Mouse (Mus musculus): ENCODE measurements around the gene Tra2b. TPM values are rescaled to one million over a fixed set of nuclear protein-coding genes. Genes with fewer than 3 reads are reported as not detected.
A peak's percentile ranks its signal among the peaks of the same experiment; 100 is the strongest.
"Not testable (repeated sequence)": the region's sequence is repeated elsewhere in the genome, so short reads cannot be mapped to it uniquely, and the experiment has no call there.

Gene Tra2b
- total and polyA plus RNA-seq, 3 experiments = 216 to 405 (median 272) TPM

GRCm38 (mm10) chr16:22302606-22303005 is 36.8 kb upstream of the Tra2b start (continued):
- TF ChIP-seq UBTF (IDR thresholded peaks at IDR 0.05; ENCODE audit: low read depth, low read length) (no peak), CHD1 (IDR thresholded peaks at IDR 0.05; ENCODE audit: low read depth, low read length) (no peak), USF1 (IDR thresholded peaks at IDR 0.05; ENCODE audit: low read depth, low read length) (no peak), ELF1 (IDR thresholded peaks at IDR 0.05; ENCODE audit: low read depth, low read length) (no peak), MAX (IDR thresholded peaks at IDR 0.05; ENCODE audit: low read length) (no peak), CTCF (conservative IDR thresholded peaks at IDR 0.05 in 1 of 2, IDR thresholded peaks at IDR 0.05 in 1 of 2; ENCODE audit: low read depth in 2 of 2, low read length in 2 of 2) (peak; percentile 88 to 93), IRF4 (IDR thresholded peaks at IDR 0.05; ENCODE audit: low read depth, low read length) (peak; percentile 42; the same call in 1 of the 2 replicates), ZMIZ1 (IDR thresholded peaks at IDR 0.05; ENCODE audit: low read depth, low read length) (no peak), RCOR1 (conservative IDR thresholded peaks at IDR 0.05; ENCODE audit: low read depth, low read length) (no peak), CHD2 (IDR thresholded peaks at IDR 0.05; ENCODE audit: low read length) (no peak)

- dilution Hi-C loops (cut with MboI; ENCODE audit: extremely low pct_ligation_motif_present, extremely low pct_unique_long_range_greater_than_20kb, low sequenced_read_pairs) = no loop called here
- Histone ChIP-seq H3K27me3 (replicated peaks) (peaks cover 2% of the 10 kb centered on the region), H3K79me2 (replicated peaks; ENCODE audit: control insufficient read depth, extremely low read depth, insufficient read depth, poor library complexity, severe bottlenecking) (no peaks in the 10 kb centered on the region), H3K36me3 (replicated peaks in 1 of 2; ENCODE audit: control insufficient read depth in 1 of 2, insufficient read depth in 1 of 2, low read length in 1 of 2) (no peaks in the 10 kb centered on the region), H3K4me3 (replicated peaks in 1 of 3; ENCODE audit: low read depth in 2 of 3, low read length in 2 of 3, poor library complexity in 1 of 3) (no peak overlapping the region), H3K4me2 (ENCODE audit: insufficient read depth, low read depth, poor library complexity, severe bottlenecking) (no peak overlapping the region), H3K9me3 (replicated peaks; ENCODE audit: low read length) (no peaks in the 10 kb centered on the region), H3K4me1 (ENCODE audit: control insufficient read depth in 1 of 2, insufficient read depth in 2 of 2) (peaks cover 0 to 5% of the 10 kb centered on the region in 2 experiments; a peak in 3 of 4 replicates), H3K9ac (ENCODE audit: insufficient read depth, low read depth) (no peak overlapping the region), H3K27ac (ENCODE audit: insufficient read depth, low read depth) (no peak overlapping the region)
- in situ Hi-C loops (cut with MboI; ENCODE audit: low pct_ligation_motif_present, low pct_unique_long_range_greater_than_20kb, low sequenced_read_pairs) = no loop called here
- DNase-seq (ENCODE audit: extremely low read depth) = no peak
- TF ChIP-seq POLR2AphosphoS2 (IDR thresholded peaks at IDR 0.05; ENCODE audit: low read depth, low read length) (no peak), ZKSCAN1 (IDR thresholded peaks at IDR 0.05; ENCODE audit: borderline replicate concordance, low read depth, low read length) (no peak; the same call in 1 of the 2 replicates), MEF2A (IDR thresholded peaks at IDR 0.05; ENCODE audit: borderline replicate concordance, low read depth, low read length) (no peak), SIN3A (IDR thresholded peaks at IDR 0.05; ENCODE audit: low read length) (no peak), NELFE (IDR thresholded peaks at IDR 0.05; ENCODE audit: low read depth, low read length) (no peak), CTCF (conservative IDR thresholded peaks at IDR 0.05 in 1 of 2, IDR thresholded peaks at IDR 0.05 in 1 of 2; ENCODE audit: low read depth in 2 of 2, low read length in 2 of 2) (peak; percentile 18 to 51; a peak in 2 of 4 replicates)
Measured at GRCm38 (mm10) chr16:22301378-22301777, 35.6 kb upstream of the Tra2b start.

DNA sequence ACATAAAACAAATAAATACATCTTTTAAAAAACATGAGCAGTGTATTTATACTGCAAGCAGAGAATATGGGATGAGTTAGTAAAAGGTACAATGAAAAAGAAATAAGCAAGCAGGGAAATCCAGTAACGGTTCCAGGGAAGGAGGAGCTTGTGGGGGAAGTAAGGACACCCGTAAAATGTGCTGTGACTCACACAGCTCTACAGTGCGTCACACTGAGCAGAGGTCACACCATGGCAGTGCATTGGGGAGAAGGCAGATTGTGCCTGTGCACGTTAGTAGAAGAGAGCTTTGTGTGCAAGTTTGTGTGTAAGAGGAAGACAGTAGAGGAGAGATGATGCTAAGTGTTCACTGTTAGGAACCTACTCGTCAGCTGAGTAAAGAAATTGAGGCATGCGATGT is 31.1 kb upstream of the Tra2b start:
- dilution Hi-C loops (cut with MboI; ENCODE audit: extremely low pct_ligation_motif_present, extremely low pct_unique_long_range_greater_than_20kb, low sequenced_read_pairs) = no loop called here
- DNase-seq (ENCODE audit: extremely low read depth) = no peak

DNA sequence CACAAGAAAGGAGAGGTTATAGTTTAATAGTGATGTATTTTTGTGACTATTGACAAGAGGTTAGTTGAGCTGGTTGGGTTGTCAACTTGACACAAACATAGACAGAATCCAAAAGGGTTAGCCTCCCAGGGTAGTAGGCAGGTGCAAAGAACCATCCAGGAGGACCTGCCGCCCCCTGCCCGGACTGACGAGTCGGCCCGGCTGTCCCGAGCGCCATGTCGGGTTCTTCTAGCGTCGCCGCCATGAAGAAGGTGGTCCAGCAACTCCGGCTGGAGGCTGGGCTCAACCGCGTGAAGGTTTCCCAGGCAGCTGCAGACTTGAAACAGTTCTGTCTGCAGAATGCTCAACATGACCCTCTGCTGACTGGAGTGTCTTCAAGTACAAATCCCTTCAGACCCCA is 29.0 kb upstream of the Tra2b start:
- H3K79me2 ChIP-seq (replicated peaks; ENCODE audit: control insufficient read depth, extremely low read depth, insufficient read depth, poor library complexity, severe bottlenecking); H3K27ac ChIP-seq (ENCODE audit: insufficient read depth, low read depth); H3K9me3 ChIP-seq (replicated peaks; ENCODE audit: low read length); in situ Hi-C loops (cut with MboI; ENCODE audit: low pct_ligation_motif_present, low pct_unique_long_range_greater_than_20kb, low sequenced_read_pairs); H3K4me2 ChIP-seq (ENCODE audit: insufficient read depth, low read depth, poor library complexity, severe bottlenecking); dilution Hi-C loops (cut with MboI; ENCODE audit: extremely low pct_ligation_motif_present, extremely low pct_unique_long_range_greater_than_20kb, low sequenced_read_pairs); H3K4me1 ChIP-seq (ENCODE audit: control insufficient read depth in 1 of 2, insufficient read depth in 2 of 2); H3K27me3 ChIP-seq (replicated peaks); H3K9ac ChIP-seq (ENCODE audit: insufficient read depth, low read depth); H3K36me3 ChIP-seq (replicated peaks in 1 of 2; ENCODE audit: control insufficient read depth in 1 of 2, insufficient read depth in 1 of 2, low read length in 1 of 2); H3K4me3 ChIP-seq (replicated peaks in 1 of 3; ENCODE audit: low read depth in 2 of 3, low read length in 2 of 3, poor library complexity in 1 of 3); DNase-seq (ENCODE audit: extremely low read depth): not testable (repeated sequence)

More for the DNA sequence above, 31.1 kb upstream of the Tra2b start:
- in situ Hi-C loops (cut with MboI; ENCODE audit: low pct_ligation_motif_present, low pct_unique_long_range_greater_than_20kb, low sequenced_read_pairs) = no loop called here
- no peak overlapping the region for H3K4me3 ChIP-seq (replicated peaks in 1 of 3; ENCODE audit: low read depth in 2 of 3, low read length in 2 of 3, poor library complexity in 1 of 3)
- H3K27me3 ChIP-seq (replicated peaks) = peaks cover 2% of the 10 kb centered on the region
- no peaks in the 10 kb centered on the region for H3K9me3 ChIP-seq (replicated peaks; ENCODE audit: low read length)
- no peak overlapping the region for H3K27ac ChIP-seq (ENCODE audit: insufficient read depth, low read depth)
- no peak overlapping the region for H3K9ac ChIP-seq (ENCODE audit: insufficient read depth, low read depth)
- no peaks in the 10 kb centered on the region for H3K79me2 ChIP-seq (replicated peaks; ENCODE audit: control insufficient read depth, extremely low read depth, insufficient read depth, poor library complexity, severe bottlenecking)
- TF ChIP-seq POLR2AphosphoS2 (IDR thresholded peaks at IDR 0.05; ENCODE audit: low read depth, low read length) = no peak
- TF ChIP-seq HCFC1 (IDR thresholded peaks at IDR 0.05; ENCODE audit: low read depth, low read length) = no peak
- no peak for TF ChIP-seq TBP (conservative IDR thresholded peaks at IDR 0.05; ENCODE audit: low read depth, low read length)
- no peak for TF ChIP-seq MEF2A (IDR thresholded peaks at IDR 0.05; ENCODE audit: borderline replicate concordance, low read depth, low read length)
- TF ChIP-seq POLR2A (IDR thresholded peaks at IDR 0.05; ENCODE audit: low read depth, low read length) = no peak
- no peak for TF ChIP-seq USF1 (IDR thresholded peaks at IDR 0.05; ENCODE audit: low read depth, low read length)
- no peak for TF ChIP-seq IRF4 (IDR thresholded peaks at IDR 0.05; ENCODE audit: low read depth, low read length)
- no peak for TF ChIP-seq MAFK (IDR thresholded peaks at IDR 0.05; ENCODE audit: insufficient replicate concordance, low read length)
- no peak for TF ChIP-seq SIN3A (IDR thresholded peaks at IDR 0.05; ENCODE audit: low read length)
- no peak for TF ChIP-seq GABPA (IDR thresholded peaks at IDR 0.05; ENCODE audit: insufficient replicate concordance, low read depth, low read length)
- no peak for TF ChIP-seq BHLHE40 (IDR thresholded peaks at IDR 0.05; ENCODE audit: low read depth, low read length)
- no peak for TF ChIP-seq NELFE (IDR thresholded peaks at IDR 0.05; ENCODE audit: low read depth, low read length)
- TF ChIP-seq UBTF (IDR thresholded peaks at IDR 0.05; ENCODE audit: low read depth, low read length) = no peak
- H3K4me1 ChIP-seq (ENCODE audit: control insufficient read depth in 1 of 2, insufficient read depth in 2 of 2) = peaks cover 0 to 5% of the 10 kb centered on the region in 2 experiments; a peak in 3 of 4 replicates
- no peaks in the 10 kb centered on the region for H3K36me3 ChIP-seq (replicated peaks in 1 of 2; ENCODE audit: control insufficient read depth in 1 of 2, insufficient read depth in 1 of 2, low read length in 1 of 2)
- no peak overlapping the region for H3K4me2 ChIP-seq (ENCODE audit: insufficient read depth, low read depth, poor library complexity, severe bottlenecking)

All from CH12.LX (cell line).